Mouse (Mus musculus): Measurements from ENCODE around the gene Cryaa.

The Cryaa gene

GRCm38 (mm10) chr17:31705271-31706020 is 27.8 kb downstream of the Cryaa start:
- no peak for DNase-seq (ENCODE audit: low read depth, low spot score)

GRCm38 (mm10) chr17:31709121-31709741 is 31.6 kb downstream of the Cryaa start:
- no peak for DNase-seq (ENCODE audit: low read depth, low spot score)

GRCm38 (mm10) chr17:31710455-31710854 is 32.8 kb downstream of the Cryaa start:
- no peak for DNase-seq (ENCODE audit: low read depth, low spot score)

- DNase-seq (ENCODE audit: low read depth, low spot score) = no peak
Observed at GRCm38 (mm10) chr17:31713709-31714108, 36.1 kb downstream of the Cryaa start.

- DNase-seq (ENCODE audit: low read depth, low spot score) = no peak
Observed at GRCm38 (mm10) chr17:31714125-31714524, 36.5 kb downstream of the Cryaa start.

GRCm38 (mm10) chr17:31715006-31715405 is 37.4 kb downstream of the Cryaa start:
- no peak for DNase-seq (ENCODE audit: low read depth, low spot score)

- no peak for DNase-seq (ENCODE audit: low read depth, low spot score)
Observed at GRCm38 (mm10) chr17:31721637-31722036, 44.0 kb downstream of the Cryaa start.

- no peak for DNase-seq (ENCODE audit: low read depth, low spot score)
Observed at GRCm38 (mm10) chr17:31725366-31725765, 47.8 kb downstream of the Cryaa start.

- no peak for DNase-seq (ENCODE audit: low read depth, low spot score)
Observed at GRCm38 (mm10) chr17:31726216-31726615, 48.6 kb downstream of the Cryaa start.

GRCm38 (mm10) chr17:31727230-31727629 is 49.6 kb downstream of the Cryaa start:
- DNase-seq (ENCODE audit: low read depth, low spot score) = no peak

- DNase-seq (ENCODE audit: low read depth, low spot score) = no peak
Observed at GRCm38 (mm10) chr17:31728043-31728442, 50.4 kb downstream of the Cryaa start.

- peak; percentile 35 for DNase-seq (ENCODE audit: low read depth, low spot score)
Observed at GRCm38 (mm10) chr17:31728968-31729501, 51.4 kb downstream of the Cryaa start.

GRCm38 (mm10) chr17:31731038-31731437 is 53.4 kb downstream of the Cryaa start:
- DNase-seq (ENCODE audit: low read depth, low spot score) = no peak
